Mouse (Mus musculus) G1E (cell line): ENCODE measurements around the gene Arf3.

Experiments
- CTCF ChIP-seq: IDR thresholded peaks from 2 replicates; pipeline ENCODE4 v1.5.1; 2012; ENCODE audit warnings: low read depth, low read length, inconsistent platforms, mixed read lengths
- GATA1 ChIP-seq: IDR thresholded peaks from 2 replicates; pipeline ENCODE4 v1.6.1; 2012; ENCODE audit warnings: borderline replicate concordance, low read length, inconsistent platforms, mixed read lengths
- GATA2 ChIP-seq: IDR thresholded peaks from 2 replicates; pipeline ENCODE4 v1.6.1; 2012; ENCODE audit warnings: low read depth, low read length, inconsistent platforms, borderline replicate concordance
- POLR2AphosphoS5 ChIP-seq: IDR thresholded peaks from 2 replicates; pipeline ENCODE4 v1.6.1; 2012; ENCODE audit warnings: low read depth, low read length, inconsistent platforms; ENCODE audit not compliant: insufficient replicate concordance
- TAL1 ChIP-seq: conservative IDR thresholded peaks from 2 replicates; pipeline ENCODE4 v1.6.1; 2012; ENCODE audit warnings: low read depth, low read length, inconsistent platforms, mixed read lengths

GRCm38 (mm10) chr15:98704312-98704711 is 58.7 kb downstream of the Arf3 start:
- no peak for TF ChIP-seq CTCF
- no peak for TF ChIP-seq GATA1
- TF ChIP-seq POLR2AphosphoS5: no peak
- no peak for TF ChIP-seq TAL1
- TF ChIP-seq GATA2: no peak
